Mouse (Mus musculus) activated CD4-positive, CD25-positive, alpha-beta regulatory T cell (primary cell): ENCODE measurements around the gene Olfr95. TPM values are rescaled to one million over a fixed set of nuclear protein-coding genes. Genes with fewer than 3 reads are reported as not detected.

Experiments
- polyA plus RNA-seq, 2 experiments: library from polyadenylated mRNA; unstranded; fragments of 100-300 nt; shearing (Covaris generic); gene quantifications; one replicate each; pipeline ENCODE4 v1.2.1; 2017

The Olfr95 gene
- polyA plus RNA-seq = not detected

GRCm38 (mm10) chr17:37213018-37213417, at the start of gene Olfr95:
Olfr95 (minus strand) TSS chr17:37213118.

GRCm38 (mm10) chr17:37237230-37237629, 24.3 kb upstream of the Olfr95 start, which contains the start of gene Olfr97:
Olfr97 (minus strand) TSS chr17:37237330.

GRCm38 (mm10) chr17:37219846-37220245, 6.9 kb upstream of the Olfr95 start, which contains the start of gene Olfr96:
Olfr96 (plus strand) TSS chr17:37220146.

GRCm38 (mm10) chr17:37200894-37201293, 12.0 kb downstream of the Olfr95 start, which contains the start of gene Olfr94:
Olfr94 (minus strand) TSS chr17:37200994.

GRCm38 (mm10) chr17:37193656-37194055, 19.3 kb downstream of the Olfr95 start, which contains the start of gene Ubd:
Ubd (plus strand) TSS chr17:37193892.

GRCm38 (mm10) chr17:37161394-37161793, 51.5 kb downstream of the Olfr95 start, which contains the start of gene Olfr93:
Olfr93 (minus strand) TSS chr17:37161494.

Other genes starting within 250 kb of the Olfr95 start
- gene 2410137M14Rik, start 231.9 kb downstream of the Olfr95 start, polyA plus RNA-seq = under 1 TPM; 0.23 to 0.41 TPM
- under 1 TPM in 1 of 2 experiments, not detected in 1; 0.12 TPM for gene H2-M5, start 223.6 kb downstream of the Olfr95 start, polyA plus RNA-seq
- gene Zfp57, start 212.0 kb downstream of the Olfr95 start, polyA plus RNA-seq = not detected
- gene Mog, start 189.7 kb downstream of the Olfr95 start, polyA plus RNA-seq = not detected
- 10 to 100 TPM; 10.7 to 14.6 TPM for gene Gabbr1, start 167.2 kb downstream of the Olfr95 start, polyA plus RNA-seq
- gene Olfr90, start 124.6 kb downstream of the Olfr95 start, polyA plus RNA-seq = not detected
- under 1 TPM in 1 of 2 experiments, not detected in 1; 0.21 TPM for gene Olfr91, start 114.8 kb downstream of the Olfr95 start, polyA plus RNA-seq
- gene Olfr92, start 93.0 kb downstream of the Olfr95 start, polyA plus RNA-seq = not detected
- not detected for gene Olfr93, start 51.6 kb downstream of the Olfr95 start, polyA plus RNA-seq
- gene Ubd, start 19.2 kb downstream of the Olfr95 start, polyA plus RNA-seq = 1 to 10 TPM in 1 of 2 experiments, under 1 TPM in 1; 0.52 to 2.0 TPM
- gene Olfr94, start 12.1 kb downstream of the Olfr95 start, polyA plus RNA-seq = not detected
- gene Olfr96, start 7.0 kb upstream of the Olfr95 start, polyA plus RNA-seq = not detected
- gene Olfr97, start 24.2 kb upstream of the Olfr95 start, polyA plus RNA-seq = not detected
- not detected for gene Olfr98, start 50.6 kb upstream of the Olfr95 start, polyA plus RNA-seq
- 100 to 1,000 TPM; 112 to 128 TPM for gene H2-M3, start 57.1 kb upstream of the Olfr95 start, polyA plus RNA-seq
- 1 to 10 TPM; 2.3 to 3.6 TPM for gene Olfr99, start 70.3 kb upstream of the Olfr95 start, polyA plus RNA-seq
- gene Olfr101, start 91.2 kb upstream of the Olfr95 start, polyA plus RNA-seq = under 1 TPM; 0.06 to 0.43 TPM
- under 1 TPM in 1 of 2 experiments, not detected in 1; 0.39 TPM for gene Olfr102, start 103.9 kb upstream of the Olfr95 start, polyA plus RNA-seq
- not detected for gene Olfr103, start 126.6 kb upstream of the Olfr95 start, polyA plus RNA-seq
- not detected for gene Olfr104-ps, start 146.5 kb upstream of the Olfr95 start, polyA plus RNA-seq
- gene Olfr105-ps, start 165.9 kb upstream of the Olfr95 start, polyA plus RNA-seq = not detected
- not detected for gene Olfr106-ps, start 177.3 kb upstream of the Olfr95 start, polyA plus RNA-seq
- under 1 TPM; 0.04 to 0.09 TPM for gene Olfr107, start 186.1 kb upstream of the Olfr95 start, polyA plus RNA-seq
- not detected for gene Olfr108, start 232.4 kb upstream of the Olfr95 start, polyA plus RNA-seq
- under 1 TPM in 1 of 2 experiments, not detected in 1; 0.10 TPM for gene Olfr109, start 245.8 kb upstream of the Olfr95 start, polyA plus RNA-seq